Mouse (Mus musculus) lung, adult 2 months (tissue): Measurements from ENCODE around the gene Psmc2. TPM values are rescaled to one million over a fixed set of nuclear protein-coding genes. Genes with fewer than 3 reads are reported as not detected.

ENCODE experiments used
- DNase-seq: peaks from one replicate; pipeline ENCODE4 v3.0.0; 2022
- H3K4me1 ChIP-seq: fragments of 200-500 bp; 2 replicates; pipeline ENCODE4 v1.6.1; 2011; ENCODE audit warnings: low read length; ENCODE audit not compliant: control insufficient read depth, insufficient read depth
- H3K4me3 ChIP-seq: fragments of 200-500 bp; replicated peaks from 2 replicates; pipeline ENCODE3; 2011; ENCODE audit warnings: low read depth, mild to moderate bottlenecking, control low read depth, low read length; ENCODE audit errors: extremely low read depth
- CTCF ChIP-seq: fragments of 200-500 bp; IDR thresholded peaks from 2 replicates; pipeline ENCODE4 v1.5.1; 2011; ENCODE audit warnings: mild to moderate bottlenecking, low read length, control low read depth; ENCODE audit not compliant: insufficient read depth
- POLR2A ChIP-seq: fragments of 200-500 bp; IDR thresholded peaks from 2 replicates; pipeline ENCODE4 v1.6.1; 2011; ENCODE audit warnings: low read depth, mild to moderate bottlenecking, control low read depth, low read length, borderline replicate concordance; ENCODE audit errors: extremely low read depth
- WGBS: fragments of 180-500 bp; shearing (Covaris S2); methylation state at CpG from one replicate; pipeline ENCODE4 v1.1.7; 2018; 5-methylcytosine and 5-hydroxymethylcytosine counted together
- polyA plus RNA-seq: library from polyadenylated mRNA; depleted of rRNA; stranded (reverse); fragments of >200 nt; gene quantifications from 2 replicates; pipeline ENCODE4 v1.2.3, GENCODE M21; 2012

The Psmc2 gene
- polyA plus RNA-seq, 1 experiment: 28.4 TPM

DNA sequence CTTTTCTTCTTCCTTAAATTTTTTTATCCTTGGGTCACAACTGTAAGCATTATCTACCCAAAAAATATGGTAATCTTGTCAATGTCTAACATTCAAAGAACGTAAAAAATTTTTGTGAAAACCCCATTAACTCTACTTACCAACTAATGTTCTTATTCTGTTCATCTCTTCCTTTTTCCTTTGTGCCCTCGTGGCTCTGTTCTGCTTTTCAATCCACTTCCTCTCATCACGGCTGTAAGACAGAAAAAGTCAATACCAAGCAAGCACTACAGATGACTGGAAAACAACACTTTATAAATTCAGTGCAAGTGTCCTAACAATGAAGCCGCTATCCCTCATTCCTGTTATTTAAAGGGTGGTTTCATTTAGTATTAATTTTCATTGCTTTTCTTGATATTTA is 16.6 kb upstream of the Psmc2 start:
- no peak for TF ChIP-seq POLR2A
- TF ChIP-seq CTCF: no peak
- Histone ChIP-seq H3K4me3 (no peak overlapping the region), H3K4me1 (no peaks in the 10 kb centered on the region)
- DNase-seq: no peak
- WGBS: 80% methylated on average over 4 of the region's 4 CpGs

DNA sequence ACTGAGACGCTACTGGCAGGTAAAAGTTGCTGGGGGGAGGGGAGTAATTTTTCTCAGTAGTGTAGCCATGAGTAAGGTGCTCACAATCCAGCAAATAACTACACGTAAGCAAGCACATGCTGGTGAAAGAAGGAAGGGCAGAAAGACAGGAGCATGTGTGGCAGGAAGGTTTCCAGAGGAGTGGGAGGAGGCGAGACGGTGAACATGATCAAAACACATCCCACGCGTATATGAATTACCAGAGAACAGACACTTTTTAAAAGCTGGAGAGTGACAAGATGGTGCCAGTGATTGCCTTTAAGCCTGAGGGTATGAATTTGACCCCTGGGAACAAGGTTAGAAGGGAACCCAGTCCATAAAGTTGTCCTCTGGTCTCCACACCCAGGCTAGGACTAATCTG is 15.2 kb upstream of the Psmc2 start:
- no peak overlapping the region for H3K4me3 ChIP-seq
- WGBS: 91% methylated on average over 6 of the region's 6 CpGs
- TF ChIP-seq CTCF (no peak), POLR2A (no peak)
- H3K4me1 ChIP-seq: no peaks in the 10 kb centered on the region
- no peak for DNase-seq

DNA sequence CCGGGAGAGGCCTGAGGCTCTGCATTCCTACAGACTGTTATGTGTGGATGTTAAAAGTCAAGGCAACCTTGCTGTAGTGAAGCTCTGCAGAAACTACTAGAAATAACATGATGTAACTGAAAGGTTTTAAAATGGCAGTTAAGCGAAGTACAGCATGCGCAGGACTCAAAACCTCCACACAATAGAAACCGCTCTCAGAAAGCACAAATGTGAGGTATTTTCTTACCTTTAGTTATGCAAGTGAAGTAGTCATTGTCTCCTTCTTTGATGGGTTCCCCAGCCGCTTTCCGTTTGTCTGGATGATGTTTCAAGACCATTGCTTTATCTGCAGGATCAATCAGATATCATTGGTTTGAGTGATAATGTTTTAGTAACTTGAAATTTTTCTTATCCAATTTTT is 8.6 kb upstream of the Psmc2 start:
- WGBS: 95% methylated on average over 6 of the region's 6 CpGs
- TF ChIP-seq POLR2A: no peak
- no peak for TF ChIP-seq CTCF
- no peaks in the 10 kb centered on the region for H3K4me1 ChIP-seq
- H3K4me3 ChIP-seq: no peak overlapping the region
- no peak for DNase-seq

DNA sequence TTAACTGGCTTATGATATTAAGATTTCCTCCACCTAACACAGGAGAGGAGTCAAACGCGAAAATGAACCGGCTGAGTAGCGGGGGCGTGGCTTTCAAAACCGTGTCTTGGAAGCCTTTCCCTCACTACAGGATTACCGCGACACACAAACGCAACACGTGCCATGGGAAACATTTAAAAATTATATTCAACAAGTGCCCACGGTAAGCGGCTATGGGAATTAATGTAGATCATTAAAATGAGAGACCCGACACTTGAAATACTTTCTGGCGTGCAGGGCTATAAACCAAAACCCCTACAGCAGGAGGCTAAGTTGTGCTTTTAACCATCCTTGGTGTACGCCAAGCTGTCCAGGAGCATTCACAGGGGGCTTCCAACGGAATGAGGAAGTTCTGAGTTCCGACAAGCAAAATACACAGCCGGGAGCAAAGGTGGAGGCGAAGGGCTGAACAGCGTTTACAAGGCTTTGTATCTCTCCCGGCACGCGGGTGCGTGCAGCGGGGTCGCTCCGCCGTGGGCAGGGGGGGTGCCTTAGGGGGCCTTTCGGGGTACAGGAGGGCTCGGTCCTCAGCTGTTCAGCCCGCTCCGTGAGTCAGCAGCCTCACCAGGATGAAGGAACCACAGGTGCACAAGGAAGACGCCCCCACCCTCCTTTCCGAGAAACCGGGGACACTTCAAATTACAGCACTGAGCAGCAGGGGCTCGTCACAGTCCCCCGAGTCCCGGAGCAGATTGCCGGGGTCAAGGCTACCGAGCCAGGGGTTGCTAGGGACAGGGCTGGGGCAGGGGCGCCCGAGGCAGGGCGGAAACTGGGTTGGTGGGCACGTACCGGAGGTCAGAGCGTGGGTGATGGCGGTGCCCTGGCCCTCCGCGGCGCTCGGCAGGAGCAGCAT is 676 bp upstream of the Psmc2 start:
- TF ChIP-seq POLR2A (no peak), CTCF (no peak)
- peak overlapping the region; percentile 75 for H3K4me3 ChIP-seq
- peaks cover 5% of the 10 kb centered on the region for H3K4me1 ChIP-seq
- peak; percentile 11 for DNase-seq
- WGBS: under 1% methylated on average over 51 of the region's 51 CpGs

DNA sequence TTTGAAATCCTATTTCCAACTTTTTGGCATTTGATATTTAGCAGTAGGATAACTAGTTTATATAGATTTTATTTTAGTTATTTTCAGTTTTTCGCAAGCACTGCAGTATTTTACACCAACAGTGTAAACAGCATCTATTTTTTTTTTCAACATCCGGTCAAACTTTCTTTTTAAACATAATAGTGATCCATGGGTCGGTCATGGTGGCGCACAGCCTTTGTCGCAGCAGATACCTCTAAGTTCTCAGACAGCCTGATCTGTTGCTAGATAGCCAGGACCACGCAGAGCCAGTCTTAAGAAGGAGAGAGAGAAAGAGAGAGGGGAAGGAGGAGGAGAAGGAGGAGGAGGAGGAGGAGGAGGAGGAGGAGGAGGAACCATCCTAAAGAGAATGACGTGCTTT is 693 bp downstream of the Psmc2 start:
- Histone ChIP-seq H3K4me1 (peaks cover 5% of the 10 kb centered on the region), H3K4me3 (no peak overlapping the region)
- DNase-seq: no peak
- WGBS: 77% methylated on average over 6 of the region's 7 CpGs
- TF ChIP-seq POLR2A: no peak

DNA sequence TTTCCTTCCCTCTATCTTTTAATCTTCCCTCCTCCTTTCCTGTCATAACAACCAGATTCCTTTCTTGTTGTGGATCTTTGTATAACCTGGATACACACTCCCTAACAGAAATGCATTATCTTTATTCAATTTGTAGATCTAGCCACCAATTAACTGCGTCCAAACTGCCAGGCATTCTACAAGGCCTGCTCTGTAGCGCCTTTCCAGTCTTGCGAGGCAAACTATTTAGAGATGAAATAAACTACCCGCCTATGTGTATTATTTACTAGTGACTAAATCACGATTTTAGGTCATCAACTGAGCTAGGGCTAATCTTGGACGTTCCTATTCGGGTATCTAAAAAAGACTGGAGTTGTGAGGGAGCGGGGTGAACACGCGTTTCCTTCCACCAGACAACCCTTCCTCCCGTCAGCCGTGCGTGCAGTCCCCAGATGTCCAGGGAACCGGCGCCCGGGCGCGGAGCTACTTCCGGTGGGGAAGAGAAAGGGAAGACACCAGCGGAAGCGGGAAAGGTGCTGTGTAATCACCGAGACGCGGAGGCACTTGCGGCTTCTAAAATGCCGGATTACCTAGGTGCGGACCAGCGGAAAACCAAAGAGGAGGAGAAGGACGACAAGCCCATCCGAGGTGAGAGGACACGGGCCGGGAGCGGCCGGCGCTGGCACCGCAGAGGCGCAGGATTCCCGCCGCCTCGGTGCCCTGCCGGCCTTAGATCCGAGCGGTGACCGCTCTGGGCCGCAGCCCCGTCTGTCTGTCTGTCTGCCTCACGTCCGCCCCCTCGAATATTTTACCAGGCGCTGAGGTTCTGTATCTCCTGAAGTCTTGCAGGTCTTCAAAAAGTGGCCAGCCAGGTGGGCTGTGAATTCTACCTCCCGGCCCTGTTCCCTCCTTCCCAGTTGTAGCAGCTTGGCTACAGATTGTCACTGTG is 1.4 kb downstream of the Psmc2 start:
- TF ChIP-seq POLR2A (peak; percentile 90), CTCF (no peak)
- H3K4me1 ChIP-seq: peaks cover 5% of the 10 kb centered on the region
- H3K4me3 ChIP-seq: peak overlapping the region; percentile 99
- peak; percentile 93 for DNase-seq
- WGBS: under 1% methylated on average over 51 of the region's 51 CpGs

DNA sequence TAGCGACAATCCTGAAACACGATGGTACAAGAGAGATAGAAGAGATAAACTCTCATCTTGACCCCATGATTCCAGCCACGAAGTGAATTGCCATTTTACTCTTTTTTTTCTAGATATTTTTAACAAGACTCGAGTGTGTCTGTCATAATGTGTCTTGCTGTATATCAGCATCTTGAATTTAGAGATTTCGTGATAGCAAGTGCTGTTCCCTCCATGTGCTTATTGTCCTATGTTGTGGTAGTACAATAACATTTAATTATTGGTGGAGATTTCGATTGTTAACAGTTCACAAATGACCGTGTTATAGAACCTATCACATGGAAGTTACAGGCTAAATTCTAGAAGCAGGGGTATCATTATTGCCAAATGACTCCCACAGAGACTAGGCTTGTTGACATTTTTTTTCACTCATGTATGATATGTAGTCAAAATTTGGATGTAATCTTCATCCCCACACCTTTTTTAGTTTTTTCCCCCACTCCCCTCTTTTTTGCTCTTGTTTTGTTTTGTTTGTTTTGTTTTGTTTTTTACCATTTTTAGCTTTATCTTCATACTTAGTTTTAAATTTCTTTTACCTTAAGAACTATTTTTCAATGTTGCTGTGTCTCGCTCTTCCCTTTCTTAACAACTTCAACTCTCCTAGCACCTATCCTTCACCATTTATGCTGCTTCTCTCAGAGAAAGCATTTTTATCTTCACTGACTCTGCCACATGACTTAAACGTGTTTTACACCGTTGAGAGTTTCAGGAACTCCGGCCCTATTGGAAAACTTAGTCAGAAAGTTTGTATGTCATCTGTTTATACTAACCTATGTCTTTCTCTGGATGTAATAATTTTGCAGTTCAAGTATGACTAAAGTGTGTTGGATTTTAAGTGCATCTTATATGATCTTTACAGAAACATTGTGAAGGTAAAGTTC is 2.4 kb downstream of the Psmc2 start:
- 29% methylated on average over 11 of the region's 11 CpGs for WGBS
- Histone ChIP-seq H3K4me3 (peak overlapping the region; percentile 99), H3K4me1 (peaks cover 5% of the 10 kb centered on the region)
- no peak for DNase-seq
- TF ChIP-seq POLR2A (no peak), CTCF (no peak)

DNA sequence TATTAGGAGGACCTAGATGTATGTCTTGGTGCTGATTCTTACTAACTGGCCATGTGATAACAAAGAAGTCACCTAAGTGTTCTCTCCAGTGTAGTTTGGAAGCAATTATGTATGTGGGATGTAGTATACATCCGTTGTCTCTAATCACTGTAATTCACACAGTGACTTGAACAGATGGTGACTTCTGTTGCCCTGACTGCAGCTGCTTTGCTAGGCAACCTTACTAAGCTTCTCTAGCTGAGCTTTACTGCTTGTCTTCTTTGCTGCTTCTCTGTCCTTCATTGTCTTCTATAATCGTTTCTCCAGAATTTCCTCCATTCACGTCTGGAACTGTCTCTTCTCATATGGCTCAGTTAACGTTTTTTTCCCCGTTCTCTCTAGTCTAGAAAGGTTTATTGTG is 4.0 kb downstream of the Psmc2 start:
- Histone ChIP-seq H3K4me3 (no peak overlapping the region), H3K4me1 (peaks cover 5% of the 10 kb centered on the region)
- no peak for TF ChIP-seq CTCF
- TF ChIP-seq POLR2A: no peak
- WGBS: 72% methylated on average over 5 of the region's 5 CpGs
- DNase-seq: no peak

DNA sequence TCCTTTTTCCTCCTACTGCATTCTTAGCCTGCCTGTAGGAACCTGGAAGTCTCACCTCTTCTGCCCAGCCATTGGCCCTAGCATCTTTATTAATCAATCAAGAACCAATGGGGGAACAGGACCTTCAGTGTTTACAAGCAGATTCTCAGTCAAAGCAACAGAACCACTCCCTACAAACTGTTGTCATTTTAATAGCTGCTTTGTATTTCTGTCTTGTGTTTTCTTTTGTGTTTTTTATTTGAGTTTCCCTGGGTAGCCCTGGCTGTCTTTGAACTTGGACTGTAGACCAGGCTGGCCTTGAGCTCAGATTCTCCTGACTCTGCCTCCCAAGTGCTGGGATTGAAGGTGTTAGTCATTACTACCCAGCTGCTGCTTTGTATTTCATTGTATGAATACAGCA is 7.1 kb downstream of the Psmc2 start:
- TF ChIP-seq CTCF (no peak), POLR2A (no peak)
- no peak for DNase-seq
- H3K4me1 ChIP-seq: peaks cover 3% of the 10 kb centered on the region; the same call in 1 of the 2 replicates
- no peak overlapping the region for H3K4me3 ChIP-seq
